Mouse (Mus musculus): Measurements from ENCODE around the gene Fam13a. TPM values are rescaled to one million over a fixed set of nuclear protein-coding genes. Genes with fewer than 3 reads are reported as not detected.

Fam13a gene
- polyA plus RNA-seq, 1 experiment from 2014 or later, result 9.0 TPM

DNA sequence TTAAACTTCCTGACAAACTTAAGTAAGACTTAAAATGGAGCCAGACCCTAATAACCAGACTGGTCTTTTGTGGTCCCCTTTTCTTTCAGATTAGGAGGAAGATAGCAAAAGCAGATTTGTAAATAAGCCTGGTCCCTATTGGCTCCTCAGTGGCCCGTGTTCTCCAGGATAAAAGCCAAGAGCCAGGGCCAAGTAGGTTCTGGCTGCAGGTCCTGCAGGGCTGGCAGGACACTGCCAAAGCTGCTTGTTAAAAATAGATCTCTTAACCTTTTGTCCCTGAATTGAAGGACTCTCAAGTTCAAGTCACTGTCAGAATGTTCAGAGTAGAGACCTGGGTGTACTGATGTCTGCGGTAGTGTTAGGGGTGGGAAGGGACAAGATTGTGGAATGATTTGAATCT, 96.5 kb downstream of the Fam13a start:
- Histone ChIP-seq H3K4me3 (no peak overlapping the region), H3K9ac (replicated peaks) (no peak overlapping the region), H3K27ac (replicated peaks) (no peak overlapping the region), H3K4me1 (peaks cover 27% of the 10 kb centered on the region), H3K4me2 (replicated peaks) (no peak overlapping the region), H3K27me3 (no peaks in the 10 kb centered on the region), H3K9me3 (no peaks in the 10 kb centered on the region), H3K36me3 (no peaks in the 10 kb centered on the region)
- no peak for ATAC-seq (replicated peaks)
- 70% methylated on average over 2 of the region's 2 CpGs for WGBS

DNA sequence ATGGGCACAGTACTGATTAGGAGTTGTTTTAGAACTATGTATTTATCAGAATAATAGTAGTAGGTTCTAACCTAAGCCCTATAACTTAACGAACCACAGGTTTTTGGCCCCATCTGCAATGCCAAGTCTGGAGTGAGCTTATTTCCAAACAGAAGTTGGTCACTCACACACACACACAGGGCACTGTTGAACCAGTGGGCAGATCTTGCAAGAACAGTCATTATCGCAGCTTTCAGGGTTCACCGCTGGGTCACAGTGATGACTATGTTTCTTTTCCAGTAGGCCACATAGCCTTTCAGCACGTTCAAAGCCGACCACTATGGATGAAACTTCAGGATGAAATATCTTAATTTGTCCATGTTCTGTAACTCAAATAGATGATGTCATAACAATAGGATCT, 101.8 kb downstream of the Fam13a start:
- no peak overlapping the region for H3K9ac ChIP-seq (replicated peaks)
- no peak for ATAC-seq (replicated peaks)
- 89% methylated on average over 5 of the region's 5 CpGs for WGBS
- 0 out of 2 replicates have a peak, but pooled peaks cover 3% of the 10 kb centered on the region for H3K4me1 ChIP-seq
- no peak overlapping the region for H3K27ac ChIP-seq (replicated peaks)
- H3K27me3 ChIP-seq, result no peaks in the 10 kb centered on the region
- peaks cover 3% of the 10 kb centered on the region; the same call in 1 of the 2 replicates for H3K36me3 ChIP-seq
- no peak overlapping the region for H3K4me3 ChIP-seq
- no peaks in the 10 kb centered on the region for H3K9me3 ChIP-seq
- no peak overlapping the region for H3K4me2 ChIP-seq (replicated peaks)

DNA sequence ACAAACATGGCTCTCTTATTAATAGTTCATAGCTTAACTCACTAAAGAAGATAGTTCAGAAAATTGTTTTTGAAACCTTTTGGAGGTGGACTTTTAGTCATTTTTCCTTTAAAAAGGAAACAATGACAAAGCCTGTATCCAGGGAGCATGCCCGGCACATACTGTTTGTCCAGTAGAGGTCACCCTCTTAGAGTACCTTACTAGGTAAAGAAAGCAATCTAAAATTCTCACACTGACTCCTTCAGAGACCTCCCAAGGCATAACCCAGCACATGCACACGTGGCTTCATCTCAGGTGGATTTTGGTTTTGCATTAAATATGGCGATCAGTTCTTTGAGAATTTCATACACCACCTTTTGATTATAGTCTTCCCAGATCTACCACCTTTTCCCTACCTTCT, 102.7 kb downstream of the Fam13a start:
- H3K36me3 ChIP-seq, result peaks cover 9% of the 10 kb centered on the region
- 53% methylated on average over 3 of the region's 3 CpGs for WGBS
- H3K4me3 ChIP-seq, result no peak overlapping the region
- H3K9ac ChIP-seq (replicated peaks), result no peak overlapping the region
- no peaks in the 10 kb centered on the region for H3K4me1 ChIP-seq
- no peaks in the 10 kb centered on the region for H3K9me3 ChIP-seq
- H3K27me3 ChIP-seq, result no peaks in the 10 kb centered on the region
- no peak overlapping the region for H3K27ac ChIP-seq (replicated peaks)
- no peak overlapping the region for H3K4me2 ChIP-seq (replicated peaks)
- ATAC-seq (replicated peaks), result no peak

DNA sequence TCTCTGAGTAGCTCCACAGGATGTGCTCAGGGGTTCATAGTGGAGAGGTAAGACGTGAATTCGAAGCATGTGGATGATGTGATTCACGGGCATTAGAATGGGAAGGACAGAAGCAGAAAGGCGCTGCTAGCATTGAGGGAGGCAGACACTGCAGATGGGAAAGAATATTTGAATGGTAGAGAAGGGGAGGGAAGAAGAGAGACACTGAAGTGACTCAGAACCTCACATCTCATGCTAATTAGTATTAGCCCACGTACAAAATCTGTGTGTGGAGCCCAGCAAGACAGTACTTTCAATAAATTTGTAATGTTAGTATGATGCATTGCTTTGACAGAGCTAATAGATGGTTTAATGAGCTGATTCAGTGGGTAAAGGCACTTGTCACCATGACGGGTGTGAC, 103.6 kb downstream of the Fam13a start:
- Histone ChIP-seq H3K36me3 (peaks cover 15% of the 10 kb centered on the region), H3K27me3 (no peaks in the 10 kb centered on the region), H3K9me3 (no peaks in the 10 kb centered on the region), H3K4me2 (replicated peaks) (no peak overlapping the region), H3K27ac (replicated peaks) (no peak overlapping the region), H3K9ac (replicated peaks) (no peak overlapping the region), H3K4me3 (no peak overlapping the region), H3K4me1 (no peaks in the 10 kb centered on the region)
- ATAC-seq (replicated peaks), result no peak
- 75% methylated on average over 6 of the region's 6 CpGs for whole genome bisulfite sequencing

DNA sequence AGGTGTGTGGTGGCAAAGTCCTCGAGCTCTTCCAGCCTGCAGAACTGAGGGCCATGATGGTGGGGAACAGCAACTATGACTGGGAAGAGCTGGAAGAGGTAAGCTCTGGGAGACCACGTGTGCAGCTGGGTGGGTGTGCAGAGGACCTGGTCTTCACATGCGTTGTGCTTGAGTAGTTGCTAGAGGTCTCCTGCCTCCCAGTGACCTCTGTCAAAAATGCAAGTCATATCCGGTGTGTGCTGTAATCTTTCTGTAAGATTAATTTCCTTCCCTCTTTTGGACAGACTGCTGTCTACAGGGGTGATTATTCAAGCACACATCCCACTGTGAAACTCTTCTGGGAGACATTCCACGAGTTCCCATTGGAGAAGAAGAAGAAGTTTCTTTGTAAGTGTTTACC, 107.9 kb downstream of the Fam13a start:
- Histone ChIP-seq H3K4me2 (replicated peaks) (no peak overlapping the region), H3K4me1 (no peaks in the 10 kb centered on the region), H3K4me3 (no peak overlapping the region), H3K27me3 (no peaks in the 10 kb centered on the region), H3K36me3 (peaks cover 15% of the 10 kb centered on the region), H3K9ac (replicated peaks) (no peak overlapping the region), H3K27ac (replicated peaks) (no peak overlapping the region), H3K9me3 (no peaks in the 10 kb centered on the region)
- 92% methylated on average over 5 of the region's 5 CpGs for WGBS
- no peak for ATAC-seq (replicated peaks)

DNA sequence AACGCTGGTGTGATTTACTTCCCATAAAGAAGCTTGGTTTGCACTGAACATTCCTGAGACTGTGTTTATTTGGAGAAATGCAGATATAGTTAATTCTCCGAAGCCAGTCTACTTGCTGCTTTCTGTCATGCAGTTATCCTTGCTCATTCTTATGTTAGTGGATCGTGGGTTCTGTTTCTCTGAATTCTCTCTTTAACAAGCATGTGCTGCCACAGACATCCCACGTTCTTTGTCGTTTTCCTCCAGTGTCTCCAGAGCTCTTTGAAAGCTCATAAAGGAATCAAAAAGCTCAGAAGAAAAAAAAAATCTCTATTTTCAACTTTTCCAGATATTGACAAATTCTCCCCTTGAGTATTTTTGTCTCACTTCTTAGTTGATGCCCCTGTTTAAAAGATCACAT, 110.4 kb downstream of the Fam13a start:
- no peak overlapping the region for H3K27ac ChIP-seq (replicated peaks)
- ATAC-seq (replicated peaks), result no peak
- H3K36me3 ChIP-seq, result peaks cover 12% of the 10 kb centered on the region
- no peak overlapping the region for H3K4me2 ChIP-seq (replicated peaks)
- WGBS, result 82% methylated on average over 5 of the region's 5 CpGs
- H3K4me3 ChIP-seq, result no peak overlapping the region
- H3K4me1 ChIP-seq, result no peaks in the 10 kb centered on the region
- no peak overlapping the region for H3K9ac ChIP-seq (replicated peaks)
- H3K9me3 ChIP-seq, result no peaks in the 10 kb centered on the region
- no peaks in the 10 kb centered on the region for H3K27me3 ChIP-seq

DNA sequence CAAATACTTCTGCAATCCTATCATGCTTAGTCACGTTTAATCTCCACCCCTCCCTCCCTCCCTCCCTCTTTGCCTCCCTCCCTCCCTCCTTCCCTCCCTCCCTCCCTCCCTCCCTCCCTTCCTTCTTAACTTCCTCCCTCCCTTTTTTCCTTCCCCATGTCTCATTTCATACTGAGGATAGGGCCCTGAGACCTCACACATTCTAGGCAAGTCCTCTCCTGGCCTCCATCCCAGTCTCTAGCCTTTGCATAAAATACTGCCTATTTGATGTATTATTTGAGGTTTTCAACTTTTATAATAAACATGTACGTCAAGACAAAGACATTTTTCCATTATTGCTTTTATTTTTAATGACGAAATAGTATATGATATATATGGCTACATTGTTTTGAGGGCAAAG, 110.8 kb downstream of the Fam13a start:
- WGBS, result 80% methylated on average over 3 of the region's 3 CpGs
- no peaks in the 10 kb centered on the region for H3K27me3 ChIP-seq
- H3K9ac ChIP-seq (replicated peaks), result no peak overlapping the region
- H3K36me3 ChIP-seq, result peaks cover 12% of the 10 kb centered on the region
- H3K4me1 ChIP-seq, result no peaks in the 10 kb centered on the region
- H3K4me2 ChIP-seq (replicated peaks), result no peak overlapping the region
- H3K4me3 ChIP-seq, result no peak overlapping the region
- no peak for ATAC-seq (replicated peaks)
- no peak overlapping the region for H3K27ac ChIP-seq (replicated peaks)
- H3K9me3 ChIP-seq, result no peaks in the 10 kb centered on the region

DNA sequence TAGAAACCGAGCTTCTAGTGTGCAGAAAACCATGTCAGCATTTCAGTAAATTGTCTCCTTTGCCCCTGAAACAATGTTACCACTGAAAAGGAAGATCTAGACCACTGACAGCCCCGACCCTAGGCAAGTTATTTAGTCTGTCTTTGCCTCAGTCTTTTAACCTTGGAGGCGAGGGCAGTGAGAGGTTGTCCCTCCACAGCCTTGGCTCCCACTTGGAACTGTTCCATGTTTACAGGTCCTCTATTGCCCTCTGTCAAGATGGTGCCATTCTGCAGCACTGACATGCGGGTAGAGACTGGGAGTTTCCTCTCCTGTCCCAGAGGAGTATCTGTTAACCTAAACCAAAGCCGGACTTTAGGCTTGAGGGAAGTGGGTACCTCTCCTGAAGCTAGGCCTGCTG, 111.5 kb downstream of the Fam13a start:
- WGBS, result 83% methylated on average over 5 of the region's 5 CpGs
- H3K27ac ChIP-seq (replicated peaks), result no peak overlapping the region
- no peak overlapping the region for H3K4me2 ChIP-seq (replicated peaks)
- H3K4me3 ChIP-seq, result no peak overlapping the region
- no peak for ATAC-seq (replicated peaks)
- H3K36me3 ChIP-seq, result peaks cover 12% of the 10 kb centered on the region
- H3K9ac ChIP-seq (replicated peaks), result no peak overlapping the region
- no peaks in the 10 kb centered on the region for H3K27me3 ChIP-seq
- no peaks in the 10 kb centered on the region for H3K9me3 ChIP-seq
- no peaks in the 10 kb centered on the region for H3K4me1 ChIP-seq

DNA sequence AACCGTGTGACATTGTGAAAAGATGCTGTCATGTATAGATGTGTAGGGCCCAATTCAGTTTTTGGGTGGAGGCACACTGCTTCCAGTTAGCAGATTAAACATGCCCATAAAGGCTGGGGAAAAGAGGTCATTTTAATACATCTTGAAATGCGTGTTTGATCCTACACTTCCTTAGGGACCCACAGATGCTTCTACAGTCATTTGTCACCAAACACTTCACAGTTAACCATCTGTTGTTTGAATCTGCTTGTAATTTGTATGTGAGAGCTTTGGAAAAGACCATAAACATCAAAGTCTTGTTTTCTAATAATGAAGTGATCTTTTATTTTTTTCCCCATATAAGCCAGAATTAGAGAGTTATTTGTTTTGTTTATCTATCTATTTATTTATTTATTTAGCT, 116.6 kb downstream of the Fam13a start:
- Histone ChIP-seq H3K27ac (replicated peaks) (no peak overlapping the region), H3K27me3 (no peaks in the 10 kb centered on the region), H3K4me2 (replicated peaks) (no peak overlapping the region), H3K9me3 (peaks cover 13% of the 10 kb centered on the region), H3K4me3 (no peak overlapping the region), H3K4me1 (peaks cover 9% of the 10 kb centered on the region), H3K9ac (replicated peaks) (no peak overlapping the region), H3K36me3 (peaks cover 20% of the 10 kb centered on the region)
- ATAC-seq (replicated peaks), result no peak
- WGBS, result 56% methylated on average over 2 of the region's 2 CpGs

DNA sequence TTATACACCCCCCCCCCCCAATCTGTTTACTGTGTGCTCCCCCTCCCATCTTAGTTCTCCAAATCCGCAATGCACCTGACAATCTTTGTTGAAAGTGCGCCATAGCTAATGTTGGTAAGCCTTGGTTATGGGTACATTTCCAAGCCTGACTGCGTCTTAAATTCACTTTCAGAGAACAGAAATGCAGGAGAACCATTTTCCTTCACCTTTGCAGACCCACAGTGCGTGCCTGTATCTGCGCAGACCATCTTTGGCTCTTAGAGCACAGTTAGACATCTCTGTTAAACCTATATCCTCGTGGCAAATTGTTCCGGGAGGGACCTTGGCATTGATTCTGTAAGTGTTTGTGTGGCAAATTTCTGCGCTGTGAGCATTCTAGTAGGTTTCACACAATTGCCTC, 117.0 kb downstream of the Fam13a start:
- Histone ChIP-seq H3K36me3 (peaks cover 20% of the 10 kb centered on the region), H3K4me2 (replicated peaks) (peak overlapping the region; percentile 60), H3K4me3 (peak overlapping the region; percentile 53), H3K9ac (replicated peaks) (0 out of 2 replicates have a peak overlapping the region, but pooled peaks have one; percentile 51), H3K27ac (replicated peaks) (peak overlapping the region; percentile 61), H3K27me3 (no peaks in the 10 kb centered on the region), H3K4me1 (peaks cover 11% of the 10 kb centered on the region), H3K9me3 (peaks cover 13% of the 10 kb centered on the region)
- ATAC-seq (replicated peaks), result 0 out of 2 replicates have a peak, but pooled peaks have one; percentile 1
- WGBS, result 66% methylated on average over 8 of the region's 8 CpGs

DNA sequence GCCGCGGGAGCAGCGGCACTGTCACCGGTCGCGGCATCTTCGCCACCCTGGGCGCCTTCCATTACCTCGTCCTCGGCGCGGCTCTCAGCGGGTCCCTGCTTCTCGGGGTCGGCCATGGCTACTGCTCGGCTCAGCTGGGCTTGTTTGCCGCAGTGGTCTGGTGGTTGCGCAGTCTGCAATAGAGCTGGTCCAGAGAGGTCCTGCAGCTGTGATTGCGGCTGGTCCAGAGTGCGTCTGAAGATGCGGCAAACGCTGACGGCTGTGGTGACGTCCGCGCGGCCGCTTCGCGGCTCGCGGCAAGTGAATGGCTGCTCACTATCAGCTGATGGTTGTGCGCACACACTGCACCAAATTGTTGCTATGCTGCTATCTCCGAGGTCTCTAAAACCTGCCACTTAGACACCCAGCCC, 117.5 kb downstream of the Fam13a start, which contains the start of gene Nap1l5:
Gene Nap1l5, minus strand, starts transcription at position 225 of the 410 bp plus-strand sequence.
- H3K27ac ChIP-seq (replicated peaks), result peak within 1 kb of the TSS; percentile 61
- peaks cover 14% of the 10 kb centered on the region for H3K4me1 ChIP-seq
- H3K4me2 ChIP-seq (replicated peaks), result peak within 1 kb of the TSS; percentile 60
- H3K9me3 ChIP-seq, result peaks cover 13% of the 10 kb centered on the region
- H3K4me3 ChIP-seq, result peak within 1 kb of the TSS; percentile 53
- H3K27me3 ChIP-seq, result no peaks in the 10 kb centered on the region
- 42% methylated on average over 34 of the region's 34 CpGs for WGBS
- H3K36me3 ChIP-seq, result peaks cover 20% of the 10 kb centered on the region
- peak within 1 kb of the TSS; percentile 51 for H3K9ac ChIP-seq (replicated peaks)
- ATAC-seq (replicated peaks), result peak; percentile 88

DNA sequence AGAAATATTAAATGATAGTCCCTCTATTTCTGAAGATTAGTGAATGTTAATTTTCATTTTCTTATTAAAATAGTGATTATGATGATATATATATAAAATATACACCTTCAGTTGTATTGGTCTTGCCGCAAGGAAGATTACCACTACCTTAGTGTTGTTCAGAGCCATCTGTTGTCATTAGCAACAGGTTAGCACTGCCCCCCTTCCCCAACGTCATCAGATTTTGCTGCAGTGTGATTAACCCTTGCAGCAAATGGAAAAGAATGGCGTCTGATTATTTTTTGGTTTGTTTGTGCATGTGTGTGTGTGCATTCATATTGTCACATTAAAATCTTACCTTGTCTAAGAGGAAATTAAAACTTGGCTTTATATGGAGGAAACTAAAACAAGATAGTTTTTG, 119.8 kb downstream of the Fam13a start:
- no peaks in the 10 kb centered on the region for H3K27me3 ChIP-seq
- ATAC-seq (replicated peaks), result no peak
- H3K27ac ChIP-seq (replicated peaks), result no peak overlapping the region
- H3K36me3 ChIP-seq, result peaks cover 20% of the 10 kb centered on the region; the same call in 1 of the 2 replicates
- no peak overlapping the region for H3K4me3 ChIP-seq
- peaks cover 13% of the 10 kb centered on the region for H3K9me3 ChIP-seq
- WGBS, result 55% methylated on average over 3 of the region's 3 CpGs
- no peak overlapping the region for H3K4me2 ChIP-seq (replicated peaks)
- H3K9ac ChIP-seq (replicated peaks), result no peak overlapping the region
- peaks cover 19% of the 10 kb centered on the region for H3K4me1 ChIP-seq

DNA sequence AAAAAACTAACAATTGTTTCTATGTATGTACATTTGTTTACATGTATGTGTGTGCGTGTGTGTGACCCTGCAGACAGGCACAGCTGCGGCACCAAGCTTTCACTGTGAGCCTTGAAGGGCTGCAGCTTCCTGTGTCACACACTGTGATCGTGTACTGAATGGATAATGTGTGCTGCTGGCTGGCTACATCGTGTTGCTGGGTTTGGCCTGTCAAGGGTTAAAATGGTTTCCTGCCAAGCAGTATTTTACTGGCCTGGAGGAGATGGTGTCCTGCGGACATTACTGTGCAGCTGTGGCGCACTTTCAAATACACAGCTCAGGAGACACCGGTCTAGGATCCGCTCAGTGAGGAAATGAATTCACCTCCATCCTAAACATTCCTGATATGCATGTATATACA, 121.2 kb downstream of the Fam13a start:
- peak; percentile 84 for ATAC-seq (replicated peaks)
- Histone ChIP-seq H3K9ac (replicated peaks) (no peak overlapping the region), H3K9me3 (peaks cover 13% of the 10 kb centered on the region), H3K4me3 (no peak overlapping the region), H3K36me3 (peaks cover 20% of the 10 kb centered on the region; the same call in 1 of the 2 replicates), H3K4me2 (replicated peaks) (peak overlapping the region; percentile 16; the same call in 1 of the 2 replicates), H3K27me3 (no peaks in the 10 kb centered on the region), H3K4me1 (peaks cover 21% of the 10 kb centered on the region), H3K27ac (replicated peaks) (peak overlapping the region; percentile 13; the same call in 1 of the 2 replicates)
- 11% methylated on average over 8 of the region's 8 CpGs for WGBS
